Mouse (Mus musculus) brown adipose tissue, adult 24 weeks (tissue): ENCODE data around the gene Eif4g3. TPM values are rescaled to one million over a fixed set of nuclear protein-coding genes. Genes with fewer than 3 reads are reported as not detected.

ENCODE experiments used
- H3K27ac ChIP-seq: fragments of 200-500 bp; replicated peaks from 2 replicates; pipeline ENCODE4 v1.5.1; 2012; ENCODE audit warnings: low read depth, mild to moderate bottlenecking, low read length
- H3K4me1 ChIP-seq: fragments of 200-500 bp; 2 replicates; pipeline ENCODE4 v1.6.1; 2012; ENCODE audit warnings: low read length, mixed read lengths; ENCODE audit not compliant: control insufficient read depth, insufficient read depth, insufficient read length
- H3K4me3 ChIP-seq: fragments of 200-500 bp; 2 replicates; pipeline ENCODE4 v1.5.1; 2012; ENCODE audit warnings: low read depth, mild to moderate bottlenecking, low read length, moderate library complexity; ENCODE audit not compliant: insufficient read depth
- polyA plus RNA-seq: library from polyadenylated mRNA; stranded (reverse); fragments of >200 nt; gene quantifications from 2 replicates; pipeline ENCODE4 v1.2.4, GENCODE M21; 2012; ENCODE audit not compliant: missing spikeins, insufficient read depth, insufficient read length

The Eif4g3 gene
- polyA plus RNA-seq, 1 experiment = 18.6 TPM

GRCm38 (mm10) chr4:138108541-138108940, 115.7 kb downstream of the Eif4g3 start:
- no peak overlapping the region for H3K4me3 ChIP-seq
- no peak overlapping the region for H3K27ac ChIP-seq

GRCm38 (mm10) chr4:138109332-138109731, 116.5 kb downstream of the Eif4g3 start:
- H3K4me3 ChIP-seq = no peak overlapping the region
- H3K27ac ChIP-seq = no peak overlapping the region
- no peaks in the 10 kb centered on the region for H3K4me1 ChIP-seq

More at GRCm38 (mm10) chr4:138108541-138108940, 115.7 kb downstream of the Eif4g3 start:
- H3K4me1 ChIP-seq = no peaks in the 10 kb centered on the region

- H3K4me3 ChIP-seq = no peak overlapping the region
- H3K4me1 ChIP-seq = no peaks in the 10 kb centered on the region
- H3K27ac ChIP-seq = no peak overlapping the region
Measured at GRCm38 (mm10) chr4:138111858-138112257, 119.0 kb downstream of the Eif4g3 start.

- Histone ChIP-seq H3K4me1 (no peaks in the 10 kb centered on the region), H3K27ac (no peak overlapping the region), H3K4me3 (no peak overlapping the region)
Measured at GRCm38 (mm10) chr4:138119740-138120139, 126.9 kb downstream of the Eif4g3 start.

GRCm38 (mm10) chr4:138124046-138124445, 131.2 kb downstream of the Eif4g3 start:
- Histone ChIP-seq H3K27ac (no peak overlapping the region), H3K4me1 (no peaks in the 10 kb centered on the region)

GRCm38 (mm10) chr4:138127371-138127770, 134.5 kb downstream of the Eif4g3 start:
- no peak overlapping the region for H3K4me3 ChIP-seq
- 0 out of 2 replicates have a peak, but pooled peaks cover 5% of the 10 kb centered on the region for H3K4me1 ChIP-seq
- no peak overlapping the region for H3K27ac ChIP-seq

More at GRCm38 (mm10) chr4:138124046-138124445, 131.2 kb downstream of the Eif4g3 start:
- H3K4me3 ChIP-seq = no peak overlapping the region

- Histone ChIP-seq H3K27ac (no peak overlapping the region), H3K4me3 (no peak overlapping the region), H3K4me1 (0 out of 2 replicates have a peak, but pooled peaks cover 5% of the 10 kb centered on the region)
Measured at GRCm38 (mm10) chr4:138127781-138128180, 135.0 kb downstream of the Eif4g3 start.

- H3K27ac ChIP-seq = no peak overlapping the region
- 0 out of 2 replicates have a peak, but pooled peaks cover 5% of the 10 kb centered on the region for H3K4me1 ChIP-seq
- no peak overlapping the region for H3K4me3 ChIP-seq
Measured at GRCm38 (mm10) chr4:138130149-138130548, 137.3 kb downstream of the Eif4g3 start.

- no peak overlapping the region for H3K27ac ChIP-seq
- no peak overlapping the region for H3K4me3 ChIP-seq
- H3K4me1 ChIP-seq = 0 out of 2 replicates have a peak, but pooled peaks cover 5% of the 10 kb centered on the region
Measured at GRCm38 (mm10) chr4:138131226-138131625, 138.4 kb downstream of the Eif4g3 start.

- 0 out of 2 replicates have a peak, but pooled peaks cover 5% of the 10 kb centered on the region for H3K4me1 ChIP-seq
- no peak overlapping the region for H3K27ac ChIP-seq
- H3K4me3 ChIP-seq = no peak overlapping the region
Measured at GRCm38 (mm10) chr4:138131716-138132115, 138.9 kb downstream of the Eif4g3 start.

GRCm38 (mm10) chr4:138133360-138133759, 140.5 kb downstream of the Eif4g3 start:
- H3K4me1 ChIP-seq = 0 out of 2 replicates have a peak, but pooled peaks cover 5% of the 10 kb centered on the region
- no peak overlapping the region for H3K4me3 ChIP-seq

GRCm38 (mm10) chr4:138137336-138137735, 144.5 kb downstream of the Eif4g3 start:
- H3K4me1 ChIP-seq = no peaks in the 10 kb centered on the region
- H3K4me3 ChIP-seq = no peak overlapping the region
- H3K27ac ChIP-seq = no peak overlapping the region

More at GRCm38 (mm10) chr4:138133360-138133759, 140.5 kb downstream of the Eif4g3 start:
- H3K27ac ChIP-seq = no peak overlapping the region

GRCm38 (mm10) chr4:138137804-138138203, 145.0 kb downstream of the Eif4g3 start:
- H3K4me1 ChIP-seq = no peaks in the 10 kb centered on the region
- H3K27ac ChIP-seq = no peak overlapping the region
- no peak overlapping the region for H3K4me3 ChIP-seq

GRCm38 (mm10) chr4:138138219-138138618, 145.4 kb downstream of the Eif4g3 start:
- H3K4me1 ChIP-seq = no peaks in the 10 kb centered on the region
- H3K4me3 ChIP-seq = no peak overlapping the region
- no peak overlapping the region for H3K27ac ChIP-seq

GRCm38 (mm10) chr4:138141358-138141757, 148.5 kb downstream of the Eif4g3 start:
- no peaks in the 10 kb centered on the region for H3K4me1 ChIP-seq
- no peak overlapping the region for H3K27ac ChIP-seq
- no peak overlapping the region for H3K4me3 ChIP-seq

GRCm38 (mm10) chr4:138147176-138147575, 154.4 kb downstream of the Eif4g3 start:
- Histone ChIP-seq H3K4me1 (no peaks in the 10 kb centered on the region), H3K4me3 (no peak overlapping the region), H3K27ac (no peak overlapping the region)
